Mouse (Mus musculus) kidney, adult 10 weeks (tissue): Measurements from ENCODE around the gene P4htm. TPM values are rescaled to one million over a fixed set of nuclear protein-coding genes. Genes with fewer than 3 reads are reported as not detected.

Experiments used
- polyA plus RNA-seq: library from polyadenylated mRNA; stranded (reverse); fragments of 350-450 nt; fragmentation: Illumina TruSeq; extraction: RNeasy Lipid Tissue Mini Kit (QIAGEN cat#74804); gene quantifications from one replicate; pipeline ENCODE4 v1.2.3, GENCODE M21; 2014; ENCODE audit warnings: low read depth, low replicate concordance

Gene P4htm
- not detected for polyA plus RNA-seq

DNA sequence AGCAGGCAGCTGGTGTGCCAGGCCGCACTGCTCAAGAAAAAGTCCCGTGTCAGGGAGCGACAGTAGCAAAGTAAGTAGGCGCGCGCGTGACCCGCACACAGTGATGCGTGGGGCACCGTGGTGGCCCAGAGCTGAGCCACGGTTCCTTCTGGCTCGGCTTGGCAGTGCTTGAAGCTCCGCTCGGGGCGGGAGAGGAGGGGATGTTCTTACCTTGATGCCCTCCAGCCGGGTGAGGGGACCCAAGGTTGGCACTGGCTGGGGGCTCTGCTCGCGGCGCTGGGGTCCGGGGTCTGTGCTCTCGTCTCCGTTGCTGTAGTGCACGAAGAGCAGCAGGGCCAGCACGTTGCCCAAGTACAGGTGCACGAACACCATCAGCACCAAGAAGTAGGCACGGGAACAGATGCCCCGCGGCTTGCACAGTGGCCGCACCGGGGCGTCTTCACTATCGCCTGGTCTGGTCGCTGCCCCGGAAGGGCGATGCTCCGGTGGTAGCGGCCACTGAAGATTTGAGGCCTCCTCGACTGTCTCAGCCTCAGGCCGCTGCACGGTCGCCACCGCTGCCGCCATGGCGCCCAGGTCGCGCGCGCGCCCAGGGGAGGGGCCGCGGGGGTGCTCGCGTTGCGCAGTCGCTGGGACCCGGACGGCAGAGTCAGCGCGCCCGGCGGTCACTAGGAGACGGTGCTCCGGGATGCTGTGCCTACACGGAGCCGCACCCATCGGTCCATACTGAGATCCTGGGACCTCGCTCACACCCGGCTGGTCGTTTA lies at the start of gene P4htm:
Gene P4htm (minus strand): TSS at position 670 of the 767 bp plus-strand sequence.

GRCm38 (mm10) chr9:108578545-108579343 lies 18.7 kb downstream of the P4htm start, which contains the start of gene Wdr6:
Gene Wdr6, minus strand, starts transcription at chr9:108578739.

GRCm38 (mm10) chr9:108569381-108570206 lies 27.9 kb downstream of the P4htm start, which contains the start of gene Dalrd3:
Gene Dalrd3, plus strand, starts transcription at chr9:108569886.

GRCm38 (mm10) chr9:108566815-108567776 lies 30.4 kb downstream of the P4htm start, which contains the start of gene Ndufaf3:
Gene Ndufaf3, minus strand, starts transcription at chr9:108567434.

GRCm38 (mm10) chr9:108560227-108560841 lies 37.1 kb downstream of the P4htm start, which contains the start of gene Impdh2:
Gene Impdh2, plus strand, starts transcription at chr9:108560286.

Other genes with a start within 250 kb of the P4htm start
- gene Usp4, start 249.8 kb downstream of the P4htm start, polyA plus RNA-seq: 54.0 TPM
- gene 1700102P08Rik, start 204.9 kb downstream of the P4htm start, polyA plus RNA-seq: 0.73 TPM
- not detected for gene Ccdc36, start 169.2 kb downstream of the P4htm start, polyA plus RNA-seq
- not detected for gene BC048562, start 161.2 kb downstream of the P4htm start, polyA plus RNA-seq
- 4.1 TPM for gene Ccdc71, start 137.1 kb downstream of the P4htm start, polyA plus RNA-seq
- gene Klhdc8b, start 136.1 kb downstream of the P4htm start, polyA plus RNA-seq: 0.53 TPM
- 5.1 TPM for gene Lamb2, start 117.9 kb downstream of the P4htm start, polyA plus RNA-seq
- gene Usp19, start 107.1 kb downstream of the P4htm start, polyA plus RNA-seq: 5.9 TPM
- gene Qars, start 90.0 kb downstream of the P4htm start, polyA plus RNA-seq: 82.1 TPM
- gene Qrich1, start 80.9 kb downstream of the P4htm start, polyA plus RNA-seq: 35.9 TPM
- 15.8 TPM for gene Impdh2, start 37.4 kb downstream of the P4htm start, polyA plus RNA-seq
- 4.7 TPM for gene Ndufaf3, start 30.2 kb downstream of the P4htm start, polyA plus RNA-seq
- gene Dalrd3, start 27.8 kb downstream of the P4htm start, polyA plus RNA-seq: 3.6 TPM
- 1.7 TPM for gene Wdr6, start 18.9 kb downstream of the P4htm start, polyA plus RNA-seq
- gene Arih2, start 51.7 kb upstream of the P4htm start, polyA plus RNA-seq: 40.2 TPM
- 62.8 TPM for gene Slc25a20, start 64.4 kb upstream of the P4htm start, polyA plus RNA-seq
- gene Prkar2a, start 91.6 kb upstream of the P4htm start, polyA plus RNA-seq: 110 TPM
- gene Ip6k2, start 186.1 kb upstream of the P4htm start, polyA plus RNA-seq: 123 TPM
- gene Nckipsd, start 210.7 kb upstream of the P4htm start, polyA plus RNA-seq: 0.16 TPM
- not detected for gene Celsr3, start 228.7 kb upstream of the P4htm start, polyA plus RNA-seq